Mouse (Mus musculus): ENCODE measurements around the gene Tagln2. TPM values are rescaled to one million over a fixed set of nuclear protein-coding genes. Genes with fewer than 3 reads are reported as not detected.

Tagln2 gene
- polyA plus RNA-seq, 1 experiment = 153 TPM

- Histone ChIP-seq H3K4me3 (replicated peaks; ENCODE audit: control insufficient read depth, low read depth, low read length) (peak overlapping the region; percentile 39), H3K27ac (ENCODE audit: control insufficient read depth, insufficient read depth, low read depth, low read length, poor library complexity) (peak overlapping the region; percentile 72)
Measured at GRCm38 (mm10) chr1:172548501-172548900, 48.7 kb downstream of the Tagln2 start.

GRCm38 (mm10) chr1:172549314-172549713 is 49.5 kb downstream of the Tagln2 start:
- peak overlapping the region; percentile 83 for H3K4me3 ChIP-seq (replicated peaks; ENCODE audit: control insufficient read depth, low read depth, low read length)
- TF ChIP-seq POLR2A (IDR thresholded peaks at IDR 0.05; ENCODE audit: borderline replicate concordance, control insufficient read depth, low read depth, low read length) (no peak), CTCF (IDR thresholded peaks at IDR 0.05; ENCODE audit: control insufficient read depth, insufficient read depth, low read length) (no peak)
- 7% methylated on average over 2 of the region's 2 CpGs for WGBS

More at GRCm38 (mm10) chr1:172548501-172548900, 48.7 kb downstream of the Tagln2 start:
- peaks cover 6% of the 10 kb centered on the region for H3K4me1 ChIP-seq (ENCODE audit: control insufficient read depth, insufficient read depth, low read length)
- under 1% methylated on average over 7 of the region's 7 CpGs for WGBS
- TF ChIP-seq POLR2A (IDR thresholded peaks at IDR 0.05; ENCODE audit: borderline replicate concordance, control insufficient read depth, low read depth, low read length) (no peak), CTCF (IDR thresholded peaks at IDR 0.05; ENCODE audit: control insufficient read depth, insufficient read depth, low read length) (no peak)

GRCm38 (mm10) chr1:172549717-172550116 is 49.9 kb downstream of the Tagln2 start:
- H3K4me1 ChIP-seq (ENCODE audit: control insufficient read depth, insufficient read depth, low read length) = peaks cover 6% of the 10 kb centered on the region
- WGBS = 2% methylated on average over 8 of the region's 8 CpGs
- peak overlapping the region; percentile 83 for H3K4me3 ChIP-seq (replicated peaks; ENCODE audit: control insufficient read depth, low read depth, low read length)
- TF ChIP-seq POLR2A (IDR thresholded peaks at IDR 0.05; ENCODE audit: borderline replicate concordance, control insufficient read depth, low read depth, low read length) = no peak
- peak overlapping the region; percentile 78 for H3K27ac ChIP-seq (ENCODE audit: control insufficient read depth, insufficient read depth, low read depth, low read length, poor library complexity)

More at GRCm38 (mm10) chr1:172549314-172549713, 49.5 kb downstream of the Tagln2 start:
- H3K4me1 ChIP-seq (ENCODE audit: control insufficient read depth, insufficient read depth, low read length) = peaks cover 6% of the 10 kb centered on the region
- H3K27ac ChIP-seq (ENCODE audit: control insufficient read depth, insufficient read depth, low read depth, low read length, poor library complexity) = peak overlapping the region; percentile 78

- Histone ChIP-seq H3K27ac (ENCODE audit: control insufficient read depth, insufficient read depth, low read depth, low read length, poor library complexity) (peak overlapping the region; percentile 78), H3K4me3 (replicated peaks; ENCODE audit: control insufficient read depth, low read depth, low read length) (peak overlapping the region; percentile 83), H3K4me1 (ENCODE audit: control insufficient read depth, insufficient read depth, low read length) (peaks cover 6% of the 10 kb centered on the region)
- TF ChIP-seq CTCF (IDR thresholded peaks at IDR 0.05; ENCODE audit: control insufficient read depth, insufficient read depth, low read length) = no peak
- TF ChIP-seq POLR2A (IDR thresholded peaks at IDR 0.05; ENCODE audit: borderline replicate concordance, control insufficient read depth, low read depth, low read length) = 0 out of 2 replicates have a peak, but pooled peaks have one; percentile 13
- 1% methylated on average over 8 of the region's 8 CpGs for WGBS
Measured at GRCm38 (mm10) chr1:172550551-172550951, 50.7 kb downstream of the Tagln2 start.

- WGBS = 19% methylated on average over 7 of the region's 7 CpGs
- TF ChIP-seq CTCF (IDR thresholded peaks at IDR 0.05; ENCODE audit: control insufficient read depth, insufficient read depth, low read length) = no peak
- no peak for TF ChIP-seq POLR2A (IDR thresholded peaks at IDR 0.05; ENCODE audit: borderline replicate concordance, control insufficient read depth, low read depth, low read length)
- Histone ChIP-seq H3K4me3 (replicated peaks; ENCODE audit: control insufficient read depth, low read depth, low read length) (no peak overlapping the region), H3K4me1 (ENCODE audit: control insufficient read depth, insufficient read depth, low read length) (peaks cover 6% of the 10 kb centered on the region), H3K27ac (ENCODE audit: control insufficient read depth, insufficient read depth, low read depth, low read length, poor library complexity) (no peak overlapping the region)
Measured at GRCm38 (mm10) chr1:172551009-172551408, 51.2 kb downstream of the Tagln2 start.

GRCm38 (mm10) chr1:172552623-172553022 is 52.8 kb downstream of the Tagln2 start:
- no peak overlapping the region for H3K4me3 ChIP-seq (replicated peaks; ENCODE audit: control insufficient read depth, low read depth, low read length)
- peaks cover 3% of the 10 kb centered on the region; the same call in 1 of the 2 replicates for H3K4me1 ChIP-seq (ENCODE audit: control insufficient read depth, insufficient read depth, low read length)
- no peak overlapping the region for H3K27ac ChIP-seq (ENCODE audit: control insufficient read depth, insufficient read depth, low read depth, low read length, poor library complexity)
- TF ChIP-seq POLR2A (IDR thresholded peaks at IDR 0.05; ENCODE audit: borderline replicate concordance, control insufficient read depth, low read depth, low read length) = no peak
- no peak for TF ChIP-seq CTCF (IDR thresholded peaks at IDR 0.05; ENCODE audit: control insufficient read depth, insufficient read depth, low read length)
- whole genome bisulfite sequencing = 71% methylated on average over 1 of the region's 1 CpGs

GRCm38 (mm10) chr1:172555638-172556037 is 55.8 kb downstream of the Tagln2 start, which contains the start of gene Vsig8:
Gene Vsig8 (plus strand): TSS chr1:172555938.
- no peak within 1 kb of the TSS for H3K4me3 ChIP-seq (replicated peaks; ENCODE audit: control insufficient read depth, low read depth, low read length)
- WGBS = 64% methylated on average over 11 of the region's 11 CpGs
- peaks cover 1% of the 10 kb centered on the region; the same call in 1 of the 2 replicates for H3K4me1 ChIP-seq (ENCODE audit: control insufficient read depth, insufficient read depth, low read length)
- TF ChIP-seq CTCF (IDR thresholded peaks at IDR 0.05; ENCODE audit: control insufficient read depth, insufficient read depth, low read length) (no peak), POLR2A (IDR thresholded peaks at IDR 0.05; ENCODE audit: borderline replicate concordance, control insufficient read depth, low read depth, low read length) (no peak)
- H3K27ac ChIP-seq (ENCODE audit: control insufficient read depth, insufficient read depth, low read depth, low read length, poor library complexity) = no peak within 1 kb of the TSS

Other genes starting within 250 kb of the Tagln2 start
- gene Atp1a4, start 241.6 kb upstream of the Tagln2 start, polyA plus RNA-seq (2011; ENCODE audit: insufficient read depth, insufficient read length, low replicate concordance, missing spikeins) = not detected in 2 replicates
- 16.4 and 25.4 TPM in 2 replicates for gene Igsf8, start 238.4 kb upstream of the Tagln2 start, polyA plus RNA-seq (2011; ENCODE audit: insufficient read depth, insufficient read length, low replicate concordance, missing spikeins)
- gene Atp1a2, start 202.0 kb upstream of the Tagln2 start, polyA plus RNA-seq (2011; ENCODE audit: insufficient read depth, insufficient read length, low replicate concordance, missing spikeins) = 2.9 and 5.7 TPM in 2 replicates
- 1.2 TPM in 1 of 2 replicates, not detected in the other for gene Kcnj9, start 170.7 kb upstream of the Tagln2 start, polyA plus RNA-seq (2011; ENCODE audit: insufficient read depth, insufficient read length, low replicate concordance, missing spikeins)
- 1.0 and 2.3 TPM in 2 replicates for gene Kcnj10, start 158.8 kb upstream of the Tagln2 start, polyA plus RNA-seq (2011; ENCODE audit: insufficient read depth, insufficient read length, low replicate concordance, missing spikeins)
- gene Pigm, start 123.5 kb upstream of the Tagln2 start, polyA plus RNA-seq (2011; ENCODE audit: insufficient read depth, insufficient read length, low replicate concordance, missing spikeins) = 5.2 and 8.8 TPM in 2 replicates
- 1.7 and 5.4 TPM in 2 replicates for gene Slamf9, start 24.7 kb upstream of the Tagln2 start, polyA plus RNA-seq (2011; ENCODE audit: insufficient read depth, insufficient read length, low replicate concordance, missing spikeins)
- gene Igsf9, start 18.3 kb upstream of the Tagln2 start, polyA plus RNA-seq (2011; ENCODE audit: insufficient read depth, insufficient read length, low replicate concordance, missing spikeins) = 3.1 and 3.7 TPM in 2 replicates
- gene Cfap45, start 20.8 kb downstream of the Tagln2 start, polyA plus RNA-seq (2011; ENCODE audit: insufficient read depth, insufficient read length, low replicate concordance, missing spikeins) = 0.47 and 5.2 TPM in 2 replicates
- gene Vsig8, start 55.9 kb downstream of the Tagln2 start, polyA plus RNA-seq (2011; ENCODE audit: insufficient read depth, insufficient read length, low replicate concordance, missing spikeins) = not detected in 2 replicates
- 3.7 TPM in 1 of 2 replicates, not detected in the other for gene Slamf8, start 90.5 kb downstream of the Tagln2 start, polyA plus RNA-seq (2011; ENCODE audit: insufficient read depth, insufficient read length, low replicate concordance, missing spikeins)
- not detected in 2 replicates for gene Fcrl6, start 102.5 kb downstream of the Tagln2 start, polyA plus RNA-seq (2011; ENCODE audit: insufficient read depth, insufficient read length, low replicate concordance, missing spikeins)
- gene Dusp23, start 132.9 kb downstream of the Tagln2 start, polyA plus RNA-seq (2011; ENCODE audit: insufficient read depth, insufficient read length, low replicate concordance, missing spikeins) = 3.2 and 7.2 TPM in 2 replicates
- 1.3 TPM in 1 of 2 replicates, not detected in the other for gene Crp, start 198.0 kb downstream of the Tagln2 start, polyA plus RNA-seq (2011; ENCODE audit: insufficient read depth, insufficient read length, low replicate concordance, missing spikeins)

All from bone marrow, adult 2 months (tissue).